Mouse (Mus musculus): Measurements from ENCODE around the gene Aqp8.

The Aqp8 gene

GRCm38 (mm10) chr7:123487703-123488102, 25.6 kb downstream of the Aqp8 start:
- no peak for DNase-seq (ENCODE audit: low spot score)

DNA sequence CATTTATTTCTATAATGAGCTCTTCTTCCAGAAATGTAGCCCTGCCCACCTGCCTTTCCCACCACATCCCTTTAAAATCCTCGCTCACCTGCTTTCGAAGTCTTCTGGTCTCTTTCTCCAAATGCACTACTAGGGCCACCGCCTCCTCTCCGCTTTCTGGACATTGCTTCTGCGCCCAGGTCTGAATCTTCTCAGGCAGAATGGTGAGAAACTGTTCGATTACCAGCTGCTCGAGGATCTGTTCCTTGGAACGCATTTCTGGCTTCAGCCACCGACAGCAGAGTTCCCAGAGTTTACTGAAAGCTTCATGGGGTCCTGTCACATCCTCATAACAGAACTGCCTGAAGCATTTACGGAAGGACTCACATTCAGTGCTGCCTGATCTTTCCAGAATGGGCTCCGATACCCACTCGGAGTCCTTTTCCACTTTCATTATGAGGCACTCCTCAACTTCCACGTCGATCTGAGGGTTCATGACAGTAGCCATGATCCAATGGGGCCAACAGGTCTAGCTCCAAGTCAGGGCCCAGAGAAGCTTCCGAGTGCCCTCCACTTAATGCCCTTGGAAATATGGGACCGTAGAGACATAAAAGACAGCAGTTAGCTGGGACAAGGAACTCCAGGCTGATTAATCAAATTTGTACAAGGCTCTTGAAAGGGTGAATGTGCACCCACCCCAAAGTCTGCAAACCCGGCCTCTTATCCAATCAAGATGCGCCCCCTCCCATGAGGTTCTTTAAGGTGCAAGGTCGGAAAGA, 37.6 kb downstream of the Aqp8 start:
- DNase-seq (ENCODE audit: low spot score) = no peak

DNA sequence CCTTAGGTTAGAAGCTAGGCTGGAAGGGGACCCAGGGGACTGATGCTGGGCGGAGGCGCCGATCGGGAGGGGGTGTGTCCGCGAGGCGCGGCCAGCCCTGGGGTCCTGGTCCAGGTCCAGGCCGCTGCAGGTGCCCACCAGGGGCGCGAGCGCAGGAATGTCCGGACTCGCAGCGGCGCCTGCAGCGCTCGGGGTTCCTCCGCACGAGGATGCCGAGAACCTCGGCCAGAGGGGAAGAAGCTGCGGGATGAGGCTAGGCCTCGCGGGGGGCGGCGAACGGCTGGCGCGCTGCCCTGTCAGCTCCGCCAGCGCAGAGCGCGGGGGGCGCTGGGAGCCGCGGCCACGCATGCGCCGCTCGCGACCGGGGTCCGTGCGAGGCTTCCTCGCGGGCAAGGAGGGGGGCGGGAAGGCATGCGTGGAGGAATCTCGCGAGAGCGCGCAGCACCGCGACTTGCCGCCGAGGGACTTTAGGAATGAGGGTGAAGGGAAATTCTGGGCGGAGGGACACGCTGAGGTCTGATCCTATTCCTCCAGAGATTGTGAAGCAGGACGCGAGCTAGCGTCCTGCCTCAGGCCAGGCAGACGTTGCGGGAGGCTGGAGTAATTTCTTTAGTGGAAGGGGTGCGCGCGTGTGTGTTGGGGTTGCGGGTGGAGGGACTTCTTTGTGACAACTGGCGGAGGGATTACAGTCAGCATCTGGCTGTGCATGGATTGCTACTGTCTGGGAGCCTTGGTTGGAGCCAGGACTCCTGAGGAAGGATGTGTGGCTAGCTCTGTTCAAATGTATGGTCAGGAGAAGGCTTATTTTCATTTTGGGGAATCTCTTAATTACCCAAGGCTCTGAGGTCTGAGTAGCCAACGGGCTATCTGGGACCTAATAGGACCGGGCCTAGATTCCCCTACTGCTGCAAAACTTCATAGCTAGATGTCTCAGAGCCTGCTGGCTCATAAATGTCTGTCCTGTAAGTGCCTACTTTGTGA, 38.4 kb downstream of the Aqp8 start, which contains the start of gene Zkscan2:
Gene Zkscan2 (minus strand): TSS at position 211 of the 981 bp plus-strand sequence.
- peak; percentile 75 for DNase-seq (ENCODE audit: low spot score)

DNA sequence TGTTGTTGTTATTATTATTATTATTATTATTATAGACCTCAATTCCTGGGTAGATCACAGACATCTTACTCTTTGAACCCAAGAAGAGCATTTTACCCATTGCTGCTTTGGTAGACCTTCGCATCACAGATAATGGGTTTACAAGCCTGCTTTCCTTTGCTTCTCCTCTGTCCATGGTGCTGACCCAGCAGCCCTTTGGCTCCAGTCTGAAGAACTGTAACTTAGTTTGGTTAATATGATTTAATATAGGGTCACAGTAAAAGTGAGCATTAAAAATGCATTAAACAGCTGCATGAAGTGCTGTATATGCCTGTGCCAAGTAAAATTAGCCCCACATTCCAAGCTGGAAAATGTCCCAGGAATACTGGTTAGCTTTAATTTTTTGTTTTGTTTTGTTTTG, 41.3 kb downstream of the Aqp8 start:
- peak; percentile 38 for DNase-seq (ENCODE audit: low spot score)

- no peak for DNase-seq (ENCODE audit: low spot score)
Observed at GRCm38 (mm10) chr7:123507946-123508345, 45.9 kb downstream of the Aqp8 start.

Measured in yolk sac, embryonic 10.5 days (tissue).